Mouse (Mus musculus) adrenal gland, postnatal 25 days (tissue): ENCODE results near the gene Olfr362. TPM values are rescaled to one million over a fixed set of nuclear protein-coding genes. Genes with fewer than 3 reads are reported as not detected.
"Not testable (repeated sequence)": the region's sequence is repeated elsewhere in the genome, so short reads cannot be mapped to it uniquely, and the experiment has no call there.

Experiments used
- DNase-seq: peaks from one replicate; pipeline ENCODE4 v3.0.0; 2021; ENCODE audit warnings: mixed read lengths
- long read RNA-seq: library from polyadenylated mRNA; stranded (forward); transcript quantifications from one replicate; pipeline ENCODE4 v2.0.0, GENCODE M21; 2021
- total RNA-seq: library from RNA; stranded (reverse); gene quantifications from 2 replicates; pipeline ENCODE4 v1.2.3, GENCODE M21; 2021

The Olfr362 gene
- not detected in 2 replicates for total RNA-seq
- long read RNA-seq, result 0 reads

DNA sequence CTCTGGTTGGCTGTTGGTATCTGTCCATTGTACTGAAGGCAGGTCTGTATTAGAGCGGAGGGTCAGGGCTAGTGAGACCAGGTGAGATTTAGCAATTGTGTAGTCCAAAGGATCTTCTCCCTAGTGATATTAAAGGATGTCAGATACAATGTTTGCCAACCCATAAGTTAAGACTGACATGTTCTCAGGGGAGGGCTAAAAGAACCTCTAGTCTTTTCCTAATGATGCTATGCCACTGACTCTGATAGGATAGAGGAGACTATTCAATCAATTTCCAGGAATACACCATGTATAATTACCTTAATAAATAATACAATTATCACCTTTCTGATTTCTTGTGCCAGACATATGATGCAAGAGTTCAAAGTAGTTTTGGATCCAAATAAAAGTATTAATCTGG lies at the start of gene Olfr362:
Olfr362 (minus strand) TSS at position 101 of the 400 bp plus-strand sequence.
- no peak for DNase-seq

DNA sequence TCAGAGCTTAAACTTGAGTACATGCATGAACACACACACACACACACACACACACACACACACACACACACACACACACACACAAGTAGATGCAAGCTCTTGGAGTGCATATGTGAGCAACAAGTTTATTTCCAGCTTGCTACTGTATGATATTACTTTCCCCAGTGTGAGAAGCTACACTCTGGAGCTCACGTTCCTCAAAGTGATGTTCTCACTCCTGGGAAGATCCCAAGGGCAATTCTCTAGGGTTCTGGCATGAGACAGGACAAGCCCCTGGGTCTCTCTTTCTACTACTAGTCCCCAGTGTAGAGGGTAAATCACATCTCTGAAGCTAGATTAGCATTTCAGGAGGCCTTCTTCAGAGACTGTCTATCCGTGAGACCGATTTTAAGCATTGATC lies 21.3 kb upstream of the Olfr362 start, which contains the start of gene Olfr364-ps1:
Olfr364-ps1 (plus strand) TSS at position 301 of the 400 bp plus-strand sequence.
- DNase-seq, result no peak

DNA sequence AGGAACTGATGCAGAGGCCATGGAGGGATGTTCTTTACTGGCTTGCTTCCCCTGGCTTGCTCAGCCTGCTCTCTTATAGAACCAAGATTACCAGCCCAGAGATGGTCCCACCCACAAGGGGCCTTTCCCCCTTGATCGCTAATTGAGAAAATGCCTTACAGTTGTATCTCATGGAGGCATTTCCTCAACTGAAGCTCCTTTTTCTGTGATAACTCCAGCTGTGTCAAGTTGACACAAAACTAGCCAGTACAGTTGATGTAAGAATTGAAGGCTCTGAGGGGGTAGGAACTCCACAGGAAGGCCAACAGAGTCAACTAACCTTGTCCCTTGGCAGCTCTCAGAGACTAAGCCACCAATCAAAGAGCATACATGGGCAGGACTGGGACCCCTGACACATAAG lies 28.5 kb downstream of the Olfr362 start, which contains the start of gene Olfr361:
Olfr361 (minus strand) TSS at position 101 of the 400 bp plus-strand sequence.
- DNase-seq, result not testable (repeated sequence)

DNA sequence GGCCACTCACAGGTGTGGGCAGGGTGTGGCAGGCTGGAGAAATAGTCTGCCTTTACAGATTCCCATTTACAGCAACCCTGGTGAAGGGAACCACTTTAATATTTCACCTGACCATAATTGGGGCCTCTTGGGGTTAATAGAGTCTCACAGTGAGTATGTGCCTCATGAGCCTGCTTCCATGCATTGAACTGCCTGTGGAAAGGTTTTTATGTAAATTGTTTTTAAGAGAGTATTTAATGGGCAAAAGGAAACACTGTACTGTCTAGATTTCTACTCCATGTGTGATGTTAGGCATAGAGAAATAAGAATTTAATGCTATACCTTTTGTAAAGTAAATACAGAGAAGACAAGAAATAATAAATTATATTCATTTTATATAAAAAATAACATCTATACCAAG lies 52.3 kb downstream of the Olfr362 start, which contains the start of gene Olfr360:
Olfr360 (plus strand) TSS at position 301 of the 400 bp plus-strand sequence.
- no peak for DNase-seq

Other genes starting within 250 kb of the Olfr362 start
- gene Olfr352, start 249.4 kb downstream of the Olfr362 start, total RNA-seq, result not detected in 2 replicates
- not detected in 2 replicates for gene Olfr353, start 225.0 kb downstream of the Olfr362 start, total RNA-seq
- not detected in 2 replicates for gene Olfr354, start 212.2 kb downstream of the Olfr362 start, total RNA-seq
- gene Olfr355, start 189.0 kb downstream of the Olfr362 start, total RNA-seq, result not detected in 2 replicates
- not detected in 2 replicates for gene Olfr356, start 180.8 kb downstream of the Olfr362 start, total RNA-seq
- gene Olfr357, start 124.1 kb downstream of the Olfr362 start, total RNA-seq, result not detected in 2 replicates
- not detected in 2 replicates for gene Olfr358, start 108.6 kb downstream of the Olfr362 start, total RNA-seq
- gene Olfr360, start 52.2 kb downstream of the Olfr362 start, total RNA-seq, result not detected in 2 replicates
- not detected in 2 replicates for gene Olfr361, start 28.6 kb downstream of the Olfr362 start, total RNA-seq
- gene Olfr364-ps1, start 21.4 kb upstream of the Olfr362 start, total RNA-seq, result not detected in 2 replicates
- not detected in 2 replicates for gene Olfr365, start 70.3 kb upstream of the Olfr362 start, total RNA-seq
- gene Olfr366, start 93.7 kb upstream of the Olfr362 start, total RNA-seq, result not detected in 2 replicates
- gene Olfr368, start 208.6 kb upstream of the Olfr362 start, total RNA-seq, result not detected in 2 replicates
- gene Pdcl, start 241.4 kb upstream of the Olfr362 start, total RNA-seq, result 46.3 and 47.9 TPM in 2 replicates